Mouse (Mus musculus) right cerebral cortex, adult 18-20 months (tissue): Measurements from ENCODE around the gene Btbd9.

Source experiments
- DNase-seq: peaks from one replicate; pipeline ENCODE4 v3.0.0; 2022; ENCODE audit warnings: mixed read lengths

Btbd9 gene

GRCm38 (mm10) chr17:30231483-30231882 is 344.8 kb downstream of the Btbd9 start:
- DNase-seq, result no peak

- DNase-seq, result no peak
Observed at GRCm38 (mm10) chr17:30230428-30230827, 345.9 kb downstream of the Btbd9 start.

GRCm38 (mm10) chr17:30228439-30229215 is 347.7 kb downstream of the Btbd9 start:
- no peak for DNase-seq

- no peak for DNase-seq
Observed at GRCm38 (mm10) chr17:30225030-30225740, 351.1 kb downstream of the Btbd9 start.

GRCm38 (mm10) chr17:30222837-30223236 is 353.5 kb downstream of the Btbd9 start:
- DNase-seq, result no peak

- DNase-seq, result no peak
Observed at GRCm38 (mm10) chr17:30222361-30222760, 353.9 kb downstream of the Btbd9 start.

GRCm38 (mm10) chr17:30221677-30222076 is 354.6 kb downstream of the Btbd9 start:
- DNase-seq, result no peak

- DNase-seq, result no peak
Observed at GRCm38 (mm10) chr17:30215741-30216140, 360.5 kb downstream of the Btbd9 start.

GRCm38 (mm10) chr17:30214393-30214792 is 361.9 kb downstream of the Btbd9 start:
- peak; percentile 89 for DNase-seq

- no peak for DNase-seq
Observed at GRCm38 (mm10) chr17:30213371-30213770, 362.9 kb downstream of the Btbd9 start.

GRCm38 (mm10) chr17:30212647-30213046 is 363.6 kb downstream of the Btbd9 start:
- no peak for DNase-seq

- DNase-seq, result no peak
Observed at GRCm38 (mm10) chr17:30210936-30211335, 365.4 kb downstream of the Btbd9 start.

GRCm38 (mm10) chr17:30210262-30210661 is 366.0 kb downstream of the Btbd9 start:
- DNase-seq, result no peak

- no peak for DNase-seq
Observed at GRCm38 (mm10) chr17:30205062-30205825, 371.0 kb downstream of the Btbd9 start.

- DNase-seq, result no peak
Observed at GRCm38 (mm10) chr17:30200283-30200682, 376.0 kb downstream of the Btbd9 start.

- no peak for DNase-seq
Observed at GRCm38 (mm10) chr17:30199374-30200247, 376.7 kb downstream of the Btbd9 start.

- DNase-seq, result no peak
Observed at GRCm38 (mm10) chr17:30198422-30198821, 377.9 kb downstream of the Btbd9 start.

GRCm38 (mm10) chr17:30197280-30198030 is 378.8 kb downstream of the Btbd9 start:
- peak; percentile 3 for DNase-seq

GRCm38 (mm10) chr17:30196401-30197279 is 379.6 kb downstream of the Btbd9 start:
- DNase-seq, result peak; percentile 78

GRCm38 (mm10) chr17:30195591-30196183 is 380.6 kb downstream of the Btbd9 start:
- no peak for DNase-seq
